Mouse (Mus musculus) liver, postnatal 0 days (tissue): ENCODE measurements around the gene Lgals3. TPM values are rescaled to one million over a fixed set of nuclear protein-coding genes. Genes with fewer than 3 reads are reported as not detected.
A peak's percentile ranks its signal among the peaks of the same experiment; 100 is the strongest.
"Not testable (repeated sequence)": the region's sequence is repeated elsewhere in the genome, so short reads cannot be mapped to it uniquely, and the experiment has no call there.

Experiments used
- ATAC-seq: fragments of 200-750 bp; cut with Nextera tagmentation; 2 replicates; pipeline ENCODE4 v1.8.0; 2017; ENCODE audit warnings: mild to moderate bottlenecking, moderate library complexity
- DNase-seq: peaks from one replicate; pipeline ENCODE4 v3.0.0-alpha.2; 2016
- H3K27ac ChIP-seq: fragments of 300-500 bp; sonication (generic); 2 replicates; pipeline ENCODE4 v1.5.1; 2014; ENCODE audit warnings: antibody characterized with exemption, moderate library complexity, mild to moderate bottlenecking, low read depth
- H3K27me3 ChIP-seq: fragments of 300-500 bp; sonication (generic); 2 replicates; pipeline ENCODE4 v1.6.1; 2014; ENCODE audit warnings: low read length, control low read depth, mixed read lengths; ENCODE audit not compliant: insufficient read depth
- H3K36me3 ChIP-seq: fragments of 300-500 bp; sonication (generic); replicated peaks from 2 replicates; pipeline ENCODE4 v1.6.1; 2014; ENCODE audit warnings: mild to moderate bottlenecking, control low read depth, low read length, moderate library complexity, mixed read lengths; ENCODE audit not compliant: insufficient read depth
- H3K4me1 ChIP-seq: fragments of 300-500 bp; sonication (generic); 2 replicates; pipeline ENCODE4 v1.6.1; 2014; ENCODE audit warnings: antibody characterized with exemption, mild to moderate bottlenecking, control low read depth; ENCODE audit not compliant: insufficient read depth
- H3K4me2 ChIP-seq: fragments of 300-500 bp; sonication (generic); 2 replicates; pipeline ENCODE4 v1.6.1; 2014; ENCODE audit warnings: low read depth, mild to moderate bottlenecking, low read length, moderate library complexity, mixed read lengths
- H3K4me3 ChIP-seq: fragments of 300-500 bp; sonication (generic); 2 replicates; pipeline ENCODE4 v1.5.1; 2014; ENCODE audit warnings: low read depth, low read length
- H3K9ac ChIP-seq: fragments of 300-500 bp; sonication (generic); replicated peaks from 2 replicates; pipeline ENCODE4 v1.6.1; 2014; ENCODE audit warnings: mild to moderate bottlenecking, moderate library complexity
- H3K9me3 ChIP-seq: fragments of 300-500 bp; sonication (generic); 2 replicates; pipeline ENCODE4 v1.6.1; 2016; ENCODE audit warnings: mild to moderate bottlenecking, control low read depth, low read length, mixed read lengths
- CTCF ChIP-seq: sonication (generic); IDR thresholded peaks from 2 replicates; pipeline ENCODE4 v1.5.1; 2016; ENCODE audit warnings: antibody characterized with exemption, low read depth
- EP300 ChIP-seq: IDR thresholded peaks from 2 replicates; pipeline ENCODE4 v1.6.1; 2016; ENCODE audit warnings: antibody characterized with exemption, low read depth, mild to moderate bottlenecking
- WGBS: fragments of 180-500 bp; shearing (Covaris S2); extraction: QIAGEN DNeasy Blood & Tissue Kit; methylation state at CpG from one replicate; pipeline ENCODE4 v1.1.7; 2014; ENCODE audit not compliant: insufficient replicate concordance; 5-methylcytosine and 5-hydroxymethylcytosine counted together
- polyA plus RNA-seq: library from polyadenylated mRNA; unstranded; fragments of >200 nt; fragmentation: Nextera tagmentation; extraction: Ambion mirVana; gene quantifications from 2 replicates; pipeline ENCODE4 v1.2.1, GENCODE M21; 2015

Gene Lgals3
- polyA plus RNA-seq, result 53.3 and 60.8 TPM in 2 replicates

GRCm38 (mm10) chr14:47367461-47367860, at the start of gene Lgals3:
Lgals3 (plus strand) TSS chr14:47367751.
- Histone ChIP-seq H3K9ac (no peak within 1 kb of the TSS), H3K4me3 (no peak within 1 kb of the TSS), H3K27me3 (no peaks in the 10 kb centered on the region), H3K27ac (no peak within 1 kb of the TSS), H3K36me3 (no peaks in the 10 kb centered on the region), H3K9me3 (no peaks in the 10 kb centered on the region), H3K4me1 (peaks cover 11% of the 10 kb centered on the region), H3K4me2 (no peak within 1 kb of the TSS)
- 46% methylated on average over 9 of the region's 9 CpGs for WGBS
- DNase-seq, result no peak
- ATAC-seq, result no peak; the same call in 1 of the 2 replicates
- TF ChIP-seq EP300, result no peak
- no peak for TF ChIP-seq CTCF

GRCm38 (mm10) chr14:47319362-47319761, 48.2 kb upstream of the Lgals3 start:
- Histone ChIP-seq H3K9ac (no peak overlapping the region), H3K27ac (no peak overlapping the region), H3K9me3 (no peaks in the 10 kb centered on the region), H3K4me1 (0 out of 2 replicates have a peak, but pooled peaks cover 2% of the 10 kb centered on the region), H3K4me2 (no peak overlapping the region), H3K36me3 (peaks cover 29% of the 10 kb centered on the region), H3K27me3 (no peaks in the 10 kb centered on the region), H3K4me3 (no peak overlapping the region)
- ATAC-seq (no peak), DNase-seq (no peak)
- no peak for TF ChIP-seq CTCF
- WGBS, result 73% methylated on average over 5 of the region's 5 CpGs

GRCm38 (mm10) chr14:47321581-47321980, 46.0 kb upstream of the Lgals3 start:
- H3K9me3 ChIP-seq, H3K4me2 ChIP-seq, H3K4me3 ChIP-seq, H3K27me3 ChIP-seq, H3K9ac ChIP-seq, DNase-seq, H3K4me1 ChIP-seq: not testable (repeated sequence)
- Histone ChIP-seq H3K36me3 (peaks cover 19% of the 10 kb centered on the region), H3K27ac (0 out of 2 replicates have a peak overlapping the region, but pooled peaks have one; percentile 22)
- 56% methylated on average over 5 of the region's 8 CpGs for WGBS
- peak; percentile 61; the same call in 1 of the 2 replicates for TF ChIP-seq EP300
- ATAC-seq, result peak; percentile 91

GRCm38 (mm10) chr14:47325965-47326761, 41.4 kb upstream of the Lgals3 start:
- Histone ChIP-seq H3K9me3 (no peaks in the 10 kb centered on the region), H3K9ac (no peak overlapping the region), H3K36me3 (no peaks in the 10 kb centered on the region), H3K27me3 (no peaks in the 10 kb centered on the region), H3K4me1 (no peaks in the 10 kb centered on the region), H3K27ac (no peak overlapping the region), H3K4me2 (no peak overlapping the region), H3K4me3 (no peak overlapping the region)
- TF ChIP-seq EP300, result no peak
- TF ChIP-seq CTCF, result no peak
- ATAC-seq (no peak), DNase-seq (no peak)
- WGBS, result 83% methylated on average over 9 of the region's 9 CpGs

GRCm38 (mm10) chr14:47327347-47327746, 40.2 kb upstream of the Lgals3 start:
- H3K27me3 ChIP-seq, result no peaks in the 10 kb centered on the region
- no peak overlapping the region for H3K9ac ChIP-seq
- H3K4me2 ChIP-seq, result no peak overlapping the region
- 81% methylated on average over 5 of the region's 5 CpGs for WGBS
- no peaks in the 10 kb centered on the region for H3K9me3 ChIP-seq
- DNase-seq, result no peak
- H3K27ac ChIP-seq, result no peak overlapping the region
- H3K36me3 ChIP-seq, result no peaks in the 10 kb centered on the region
- no peak for ATAC-seq
- TF ChIP-seq CTCF, result no peak
- H3K4me1 ChIP-seq, result no peaks in the 10 kb centered on the region
- no peak overlapping the region for H3K4me3 ChIP-seq

GRCm38 (mm10) chr14:47331920-47332319, 35.6 kb upstream of the Lgals3 start:
- Histone ChIP-seq H3K36me3 (no peaks in the 10 kb centered on the region), H3K4me1 (no peaks in the 10 kb centered on the region), H3K4me2 (no peak overlapping the region), H3K27me3 (no peaks in the 10 kb centered on the region), H3K9ac (no peak overlapping the region), H3K4me3 (no peak overlapping the region), H3K9me3 (no peaks in the 10 kb centered on the region), H3K27ac (no peak overlapping the region)
- WGBS, result 63% methylated on average over 5 of the region's 5 CpGs
- no peak for DNase-seq
- ATAC-seq, result no peak
- no peak for TF ChIP-seq EP300
